Mouse (Mus musculus): Measurements from ENCODE around the gene Lingo1.

The Lingo1 gene

DNA sequence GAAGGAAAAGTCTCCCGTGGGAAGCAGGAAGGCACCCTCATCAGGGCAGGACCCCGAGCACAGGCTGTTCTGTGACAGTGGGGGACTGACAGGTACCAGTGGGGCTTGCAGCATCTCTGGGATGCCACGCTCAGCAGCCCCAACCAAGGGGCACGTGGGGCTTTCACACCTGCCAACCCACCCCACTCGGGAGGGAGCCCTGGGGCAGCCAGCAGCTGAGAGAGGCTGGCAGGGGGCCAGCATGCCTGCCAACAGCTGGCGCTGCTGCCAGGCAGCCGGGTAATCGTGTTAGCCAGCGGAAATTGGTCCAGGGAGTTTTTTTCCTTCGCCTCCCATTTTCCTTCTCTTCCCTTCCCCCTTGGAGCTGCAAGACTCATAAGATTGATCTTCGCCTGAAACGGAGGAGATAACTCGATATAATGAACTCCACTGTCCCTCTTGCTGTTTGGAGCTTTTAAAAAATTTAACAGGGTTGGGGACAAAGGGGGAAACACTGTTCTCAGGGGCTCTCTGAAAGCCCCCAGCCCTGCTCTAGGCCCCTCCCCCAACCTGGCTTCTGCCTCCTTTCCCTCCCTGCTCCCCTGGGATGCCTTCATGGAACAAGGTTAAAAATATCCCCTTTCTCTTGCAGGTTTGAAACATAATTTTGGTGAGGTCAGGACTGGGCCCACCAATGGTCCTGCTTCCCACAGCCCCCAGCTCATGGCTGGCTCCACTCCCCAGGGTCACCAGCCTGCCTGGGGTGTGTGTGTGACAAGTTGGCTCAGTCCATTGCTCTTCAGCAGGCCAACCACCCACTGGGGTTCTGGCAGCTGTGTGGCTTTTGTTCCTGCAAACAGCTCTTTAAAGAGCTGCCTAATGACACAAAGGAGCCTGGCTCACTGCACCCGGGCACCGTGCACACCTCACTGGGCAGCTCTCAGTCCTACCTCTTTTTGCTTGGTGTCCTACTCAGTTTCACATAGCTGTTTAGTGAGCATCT is 68.3 kb downstream of the Lingo1 start:
- DNase-seq (ENCODE audit: low read depth in 2 of 2, low spot score in 2 of 2), result no peak

DNA sequence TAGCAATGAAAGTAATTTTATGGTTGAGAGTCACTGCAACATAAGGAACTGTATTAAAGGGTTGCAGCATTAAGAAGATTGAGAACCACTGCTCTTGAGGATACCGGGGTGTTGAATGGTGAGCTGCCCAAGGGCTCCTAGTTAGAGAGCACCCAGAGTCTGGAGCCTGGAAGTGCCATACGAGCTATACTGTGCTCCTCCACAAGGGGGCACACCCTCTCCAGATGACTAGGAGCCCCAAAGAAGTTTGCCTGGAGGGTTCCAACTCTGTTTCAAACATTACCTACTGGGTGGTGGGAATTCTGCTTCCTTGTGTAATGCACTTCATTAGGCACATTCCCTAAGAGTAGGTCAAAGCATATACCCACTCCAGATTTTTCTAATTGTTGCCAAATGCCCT is 70.5 kb downstream of the Lingo1 start:
- no peak for DNase-seq (ENCODE audit: low read depth in 2 of 2, low spot score in 2 of 2)

DNA sequence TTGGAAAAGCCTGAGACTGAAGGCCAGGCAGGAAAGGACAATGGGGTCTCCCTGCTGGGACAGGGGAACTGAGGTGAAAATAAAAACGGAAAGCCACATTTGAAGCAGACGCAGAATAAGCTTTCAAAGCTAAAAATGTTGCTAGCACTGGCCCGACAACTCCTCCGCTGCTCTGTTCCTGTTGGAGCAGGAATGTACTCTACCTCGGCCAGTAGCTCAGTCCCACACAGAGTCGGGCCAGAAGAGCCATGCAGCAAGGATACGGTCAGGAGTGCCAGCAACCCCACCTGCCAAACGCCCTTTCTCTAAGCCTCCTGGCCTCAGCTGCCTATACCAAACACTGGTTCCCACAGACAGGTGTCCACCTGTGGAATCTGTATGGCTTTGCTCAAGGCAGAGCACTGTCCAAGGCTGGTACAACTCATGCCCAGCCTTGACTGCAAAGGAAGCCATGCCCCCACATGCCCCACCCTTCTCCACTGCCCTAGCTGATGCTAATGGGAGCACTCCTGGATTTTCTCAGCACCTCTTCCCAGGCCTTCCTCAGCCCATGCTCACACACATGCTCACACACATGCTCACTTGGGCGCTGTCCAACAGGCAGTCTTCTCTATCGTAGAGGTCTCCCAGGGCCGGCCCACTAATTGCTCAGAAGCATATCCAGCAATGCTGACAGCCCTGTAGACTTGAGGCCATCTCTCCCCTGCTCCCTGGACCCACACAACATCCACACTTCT is 74.0 kb downstream of the Lingo1 start:
- no peak for DNase-seq (ENCODE audit: low read depth in 2 of 2, low spot score in 2 of 2)

DNA sequence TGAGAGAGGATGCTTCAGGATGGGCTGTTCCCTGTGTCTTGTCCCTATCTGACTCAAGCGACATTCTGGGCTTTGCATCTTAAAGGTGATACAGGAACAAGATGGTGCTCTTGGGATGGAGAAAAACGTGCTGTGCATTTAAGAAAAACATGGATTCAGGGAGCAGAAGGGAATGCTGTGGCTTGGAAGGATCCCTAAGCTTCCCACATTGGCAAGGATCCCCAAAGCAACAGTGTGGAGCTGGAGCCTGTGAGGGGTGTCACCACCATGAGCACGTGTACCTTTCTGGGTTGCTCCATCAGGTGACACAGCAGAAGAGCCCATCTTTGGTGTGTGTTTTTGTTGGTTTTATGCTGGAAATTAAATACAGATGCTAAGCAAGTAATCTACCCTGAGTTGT is 77.3 kb downstream of the Lingo1 start:
- DNase-seq (ENCODE audit: low read depth in 2 of 2, low spot score in 2 of 2), result no peak

DNA sequence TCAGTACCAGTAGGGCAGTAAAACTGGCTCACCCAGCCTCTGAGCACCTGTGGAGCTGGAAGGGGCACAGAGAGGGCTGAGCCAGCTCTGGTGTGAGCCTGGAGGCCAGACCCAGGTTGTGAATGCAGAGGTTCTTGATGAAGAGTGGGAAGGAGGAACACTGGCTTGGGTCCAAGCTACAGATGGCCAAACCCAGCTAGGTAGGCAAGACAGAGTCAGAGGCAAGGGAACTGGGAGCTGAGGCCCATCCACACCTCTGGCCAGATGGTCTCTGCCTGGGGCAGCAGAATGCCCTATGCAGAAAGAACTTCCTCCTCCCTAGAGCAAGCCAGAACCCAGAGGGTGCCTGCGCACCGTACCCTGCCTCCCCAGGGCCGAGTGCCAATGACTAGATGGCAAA is 79.7 kb downstream of the Lingo1 start:
- DNase-seq (ENCODE audit: low read depth in 2 of 2, low spot score in 2 of 2), result no peak

DNA sequence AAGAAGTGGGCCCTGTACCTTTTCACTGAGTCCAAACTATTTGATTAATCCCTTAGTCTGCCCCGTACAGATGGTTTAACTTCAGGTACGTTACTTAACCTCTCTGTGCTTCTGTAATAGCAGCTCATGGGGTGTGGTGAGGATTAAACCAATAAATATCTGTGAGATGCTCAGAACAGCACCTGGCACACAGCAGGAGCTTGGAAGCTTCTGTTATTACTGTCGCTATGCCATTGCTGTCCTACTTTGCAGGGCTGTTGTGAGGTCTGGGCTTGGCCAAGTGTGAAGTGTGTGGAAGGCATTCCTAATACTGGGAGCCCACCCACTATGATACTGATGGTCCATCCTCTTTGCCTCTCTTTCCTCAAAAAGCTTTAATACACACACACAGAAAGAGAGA is 80.2 kb downstream of the Lingo1 start:
- no peak for DNase-seq (ENCODE audit: low read depth in 2 of 2, low spot score in 2 of 2)

DNA sequence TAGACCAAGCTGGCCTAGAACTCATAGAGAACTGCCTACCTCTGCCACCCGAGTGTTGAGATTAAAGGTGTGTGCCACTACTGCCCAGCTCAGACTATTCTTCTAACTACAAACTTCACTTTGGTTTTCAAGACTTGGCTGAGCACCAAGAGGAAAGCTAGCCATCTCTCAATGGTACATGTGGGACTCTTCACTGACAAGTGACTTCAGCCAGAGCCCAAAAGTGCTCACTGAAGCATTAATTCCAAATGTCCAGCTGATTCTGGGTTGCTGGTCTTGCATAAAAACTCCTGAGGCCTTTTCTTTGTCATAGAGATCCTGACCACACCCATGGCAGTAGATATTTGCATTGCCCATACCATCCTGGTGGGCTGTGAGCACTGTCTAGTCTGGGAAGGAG is 81.9 kb downstream of the Lingo1 start:
- DNase-seq (ENCODE audit: low read depth in 2 of 2, low spot score in 2 of 2), result no peak

DNA sequence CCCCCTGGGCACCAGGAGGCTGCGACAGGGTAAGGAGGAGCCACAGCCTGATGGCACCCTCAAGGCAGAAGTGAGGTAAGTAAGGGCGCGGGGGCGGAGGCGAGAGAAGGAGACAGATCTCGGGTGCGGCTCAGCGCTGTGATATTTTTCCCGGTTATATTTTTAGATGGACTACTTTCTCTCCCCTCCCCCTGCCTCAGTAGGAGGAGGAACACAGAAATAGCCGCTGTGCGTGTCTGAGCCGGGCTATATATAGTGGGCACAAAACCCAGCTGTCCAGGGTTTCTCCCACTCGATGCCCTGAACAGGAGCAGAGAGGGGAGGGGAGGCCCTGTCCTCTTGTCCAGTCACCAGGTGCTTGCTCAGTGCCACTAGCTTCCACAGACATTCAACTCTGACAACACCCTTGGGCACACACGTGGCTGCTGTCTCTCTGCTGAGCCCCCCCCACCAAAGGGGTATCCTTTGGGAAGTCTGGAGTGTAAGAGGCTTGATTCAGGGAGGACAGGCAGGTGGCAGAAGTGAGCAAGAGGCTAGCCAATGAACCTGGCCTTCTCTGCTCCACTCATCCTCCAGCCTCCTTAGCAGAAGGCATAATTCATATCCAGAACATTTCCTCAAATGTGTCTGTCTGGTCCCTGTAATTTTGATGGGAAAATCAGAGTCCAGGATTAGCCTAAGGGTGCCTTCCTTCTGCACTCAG is 83.5 kb downstream of the Lingo1 start:
- DNase-seq (ENCODE audit: low read depth in 2 of 2, low spot score in 2 of 2), result no peak

DNA sequence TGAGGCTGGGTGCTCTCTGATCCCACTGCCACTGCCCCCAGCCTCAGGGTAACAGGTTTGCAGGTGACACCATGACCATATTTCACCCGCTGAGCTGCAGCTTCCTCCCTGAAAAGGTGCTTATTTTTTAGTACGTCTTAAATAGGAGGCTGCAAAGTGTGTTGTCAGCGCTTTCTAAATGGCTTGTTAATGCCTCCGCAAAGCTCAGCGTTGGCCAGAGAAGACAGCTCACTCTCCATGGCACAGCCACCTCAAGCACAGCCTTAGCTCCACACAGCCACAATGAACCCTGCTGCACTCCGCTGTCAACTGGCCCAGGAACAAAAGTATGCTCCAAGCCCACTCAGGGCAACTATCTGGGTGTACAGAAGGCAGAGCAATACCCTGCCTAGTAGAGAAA is 85.3 kb downstream of the Lingo1 start:
- DNase-seq (ENCODE audit: low read depth in 2 of 2, low spot score in 2 of 2), result no peak

DNA sequence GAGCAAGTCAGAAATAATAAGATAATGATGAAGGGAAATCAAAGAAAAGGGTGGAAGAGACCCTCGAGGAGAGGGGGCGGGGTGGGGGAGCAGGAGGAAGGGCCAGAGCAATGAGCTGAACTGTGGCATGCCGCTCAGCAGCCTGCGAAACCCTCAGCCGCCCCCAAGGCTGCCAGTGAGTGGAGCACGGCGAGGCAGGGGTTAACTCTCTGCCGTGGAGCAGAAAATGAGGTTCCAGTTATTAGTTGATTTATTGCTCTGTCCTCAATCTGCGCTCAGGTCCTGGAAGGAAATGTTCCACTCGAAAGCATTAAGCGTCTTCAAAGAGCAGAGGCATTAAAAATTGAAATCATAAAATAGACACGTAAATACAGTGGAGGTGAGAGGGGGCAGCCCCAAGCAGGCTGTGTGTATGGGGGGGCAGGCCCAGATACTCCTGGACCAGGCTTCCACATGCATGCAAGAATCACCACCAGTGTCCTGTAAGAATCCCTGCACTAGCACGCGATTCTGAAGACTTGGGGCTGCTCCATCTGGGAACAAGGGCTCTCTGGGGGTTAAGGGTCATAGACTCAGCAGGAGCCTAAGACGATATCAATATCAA is 89.7 kb downstream of the Lingo1 start:
- no peak for DNase-seq (ENCODE audit: low read depth in 2 of 2, low spot score in 2 of 2)

DNA sequence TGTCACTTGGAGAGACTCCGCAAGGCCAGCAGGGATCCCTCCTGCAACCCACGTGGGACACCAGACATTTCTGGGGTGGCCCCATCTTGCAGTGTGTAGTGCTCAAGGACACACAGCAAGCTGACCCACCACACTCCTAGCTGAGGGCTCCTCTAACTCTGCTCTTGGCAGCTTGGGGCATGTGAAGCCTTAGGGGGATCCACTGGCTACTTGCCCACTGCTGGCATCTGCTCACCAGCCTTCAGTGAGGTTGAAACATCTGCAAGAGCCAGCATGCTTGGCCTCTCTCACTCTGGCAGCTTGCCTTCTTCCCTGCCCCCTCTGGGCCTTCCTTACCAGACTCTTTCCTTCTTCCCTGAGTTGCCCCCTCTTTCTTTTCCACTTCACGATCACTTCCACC is 94.9 kb downstream of the Lingo1 start:
- no peak for DNase-seq (ENCODE audit: low read depth in 2 of 2, low spot score in 2 of 2)

DNA sequence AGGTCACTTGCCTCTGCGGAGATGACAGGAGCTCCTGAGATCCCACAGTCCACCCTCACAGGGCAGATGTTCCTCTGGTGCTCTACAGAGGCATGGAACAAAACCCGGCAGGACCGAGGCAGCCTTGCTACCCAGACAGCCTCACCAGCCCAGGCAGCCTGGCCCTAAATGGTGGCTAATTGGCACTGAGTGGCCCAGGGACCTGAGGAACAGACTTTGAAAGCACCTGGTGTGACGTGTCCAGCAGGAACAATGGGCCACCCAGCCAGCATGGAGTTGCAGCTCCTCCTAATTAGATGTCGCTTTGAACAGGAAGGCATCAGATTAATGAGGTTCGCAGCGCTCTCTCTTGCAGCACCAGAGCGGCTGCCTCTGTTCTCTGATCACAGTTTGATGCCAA is 95.4 kb downstream of the Lingo1 start:
- DNase-seq (ENCODE audit: low read depth in 2 of 2, low spot score in 2 of 2), result no peak

DNA sequence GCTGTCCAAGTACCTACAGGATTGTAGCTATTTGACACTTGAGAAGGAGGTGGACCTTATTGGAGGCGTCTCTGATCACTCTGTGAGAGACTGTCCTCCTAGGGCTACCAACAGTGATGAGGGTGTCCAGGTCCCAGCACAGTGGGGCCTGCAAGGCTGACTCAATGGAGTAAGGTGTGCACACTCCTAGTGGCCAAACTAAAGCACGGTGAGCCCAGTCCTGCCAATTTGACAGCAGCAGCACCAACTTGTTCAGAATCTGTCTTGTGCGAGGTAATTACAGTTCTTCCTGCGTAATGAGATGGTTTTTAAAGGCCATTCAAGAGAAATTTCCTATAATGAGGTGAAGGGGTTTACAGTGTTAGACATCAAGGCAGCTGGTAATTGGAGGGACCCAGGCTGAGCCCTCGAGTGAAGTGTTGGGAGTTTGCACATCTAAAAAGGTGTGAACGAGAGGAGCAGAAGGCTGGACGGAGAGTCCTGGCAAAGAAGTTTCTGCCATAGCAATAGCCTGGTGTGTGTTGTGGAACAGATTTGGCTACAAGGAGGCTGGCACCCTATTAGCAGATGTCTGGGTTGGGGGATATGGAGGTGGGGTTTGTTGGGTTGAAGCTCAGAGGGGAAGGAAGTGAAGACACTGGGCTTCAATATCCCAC is 97.4 kb downstream of the Lingo1 start:
- no peak for DNase-seq (ENCODE audit: low read depth in 2 of 2, low spot score in 2 of 2)

DNA sequence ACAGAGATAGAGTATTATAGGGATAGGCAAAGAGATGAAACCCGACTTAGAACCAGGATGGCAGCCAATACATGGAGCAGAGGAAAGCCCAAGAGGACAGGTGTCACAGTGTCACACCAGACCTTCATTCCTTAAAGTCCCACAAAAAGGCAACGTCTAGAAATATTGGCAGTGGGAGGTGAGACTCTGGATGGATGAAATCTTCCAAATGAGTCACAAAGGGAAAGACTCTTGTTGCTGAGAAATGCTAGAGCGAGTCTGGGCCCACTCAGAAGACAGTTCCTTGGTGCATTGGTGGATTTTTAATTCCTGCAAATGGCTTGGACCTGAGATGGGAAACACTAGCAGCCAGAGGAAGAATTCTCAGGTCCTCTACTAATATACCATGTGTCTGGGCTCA is 102.2 kb downstream of the Lingo1 start:
- no peak for DNase-seq (ENCODE audit: low read depth in 2 of 2, low spot score in 2 of 2)

DNA sequence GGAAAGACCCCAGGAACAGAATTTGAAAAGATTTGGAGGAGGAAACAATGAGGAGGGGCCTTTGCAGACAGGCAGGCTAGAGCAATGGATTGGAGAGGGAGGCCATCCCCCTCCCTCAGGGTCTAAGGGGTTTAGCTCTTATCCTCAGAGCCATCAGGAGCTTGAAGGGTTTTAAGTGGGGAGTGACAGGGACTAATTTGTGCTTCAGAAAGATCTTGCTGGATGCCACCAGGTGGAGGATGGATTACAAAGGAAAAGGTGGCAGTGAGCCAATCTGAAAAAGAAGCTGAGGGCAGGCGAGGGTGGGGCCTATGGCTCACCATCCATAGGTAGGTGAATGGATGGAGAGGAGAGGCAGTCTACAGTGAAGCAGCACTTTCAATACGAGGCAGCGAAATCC is 105.0 kb downstream of the Lingo1 start:
- no peak for DNase-seq (ENCODE audit: low read depth in 2 of 2, low spot score in 2 of 2)

DNA sequence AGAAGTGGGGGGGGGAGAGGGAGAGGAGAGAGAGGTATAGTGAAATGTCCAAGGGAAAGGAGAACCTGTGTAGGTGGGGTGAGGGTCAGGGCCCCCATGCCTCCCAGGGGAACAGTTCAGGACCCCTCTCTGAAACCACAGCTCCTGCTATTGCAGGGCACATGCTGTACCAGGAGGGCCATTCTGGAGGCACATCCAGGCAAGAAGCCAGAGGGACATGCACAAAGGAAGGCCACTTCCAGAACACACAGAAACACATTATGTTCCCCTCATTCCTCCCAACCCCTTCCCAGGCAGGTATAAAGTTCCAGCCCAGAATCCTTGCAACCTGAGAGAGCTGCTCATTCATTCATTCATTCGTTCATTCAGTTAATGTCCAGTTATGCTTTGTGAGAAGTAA is 105.6 kb downstream of the Lingo1 start:
- no peak for DNase-seq (ENCODE audit: low read depth in 2 of 2, low spot score in 2 of 2)

DNA sequence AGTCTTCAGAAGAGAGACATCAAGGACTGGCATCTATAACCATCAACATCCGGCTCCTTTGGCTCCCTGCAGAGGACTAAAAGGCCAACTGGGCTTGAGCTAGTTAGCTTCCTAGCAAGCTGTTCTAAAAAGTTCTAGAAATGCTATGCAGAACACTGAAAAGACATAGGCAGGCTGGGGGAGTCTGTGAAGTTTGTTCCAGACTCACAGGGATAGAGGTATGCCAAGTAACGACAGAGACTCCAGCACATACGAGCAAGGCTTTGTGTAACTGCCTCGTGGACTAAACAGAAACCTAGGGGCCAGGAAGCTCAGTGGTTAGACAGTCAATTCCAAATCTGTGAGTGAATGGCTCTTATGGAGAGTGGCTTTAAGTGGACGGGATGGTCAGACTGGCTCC is 108.8 kb downstream of the Lingo1 start:
- no peak for DNase-seq (ENCODE audit: low read depth in 2 of 2, low spot score in 2 of 2)

DNA sequence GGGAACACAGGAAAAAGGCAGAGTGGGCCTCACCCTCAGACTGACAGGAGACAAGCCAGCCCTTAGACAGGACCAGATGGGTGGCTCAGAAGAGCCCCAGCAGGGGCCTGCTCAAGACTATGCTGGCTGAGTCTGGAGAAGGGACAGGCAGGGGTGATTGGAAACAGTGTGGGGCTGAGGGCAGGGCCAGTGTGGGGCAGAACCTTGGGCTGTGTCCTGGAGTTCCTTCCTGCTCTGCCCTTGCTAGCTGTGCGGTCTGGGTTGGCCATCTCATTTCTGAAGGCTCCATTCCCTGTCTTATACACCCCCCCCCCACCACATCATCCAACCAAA is 109.2 kb downstream of the Lingo1 start:
- no peak for DNase-seq (ENCODE audit: low read depth in 2 of 2, low spot score in 2 of 2)

DNA sequence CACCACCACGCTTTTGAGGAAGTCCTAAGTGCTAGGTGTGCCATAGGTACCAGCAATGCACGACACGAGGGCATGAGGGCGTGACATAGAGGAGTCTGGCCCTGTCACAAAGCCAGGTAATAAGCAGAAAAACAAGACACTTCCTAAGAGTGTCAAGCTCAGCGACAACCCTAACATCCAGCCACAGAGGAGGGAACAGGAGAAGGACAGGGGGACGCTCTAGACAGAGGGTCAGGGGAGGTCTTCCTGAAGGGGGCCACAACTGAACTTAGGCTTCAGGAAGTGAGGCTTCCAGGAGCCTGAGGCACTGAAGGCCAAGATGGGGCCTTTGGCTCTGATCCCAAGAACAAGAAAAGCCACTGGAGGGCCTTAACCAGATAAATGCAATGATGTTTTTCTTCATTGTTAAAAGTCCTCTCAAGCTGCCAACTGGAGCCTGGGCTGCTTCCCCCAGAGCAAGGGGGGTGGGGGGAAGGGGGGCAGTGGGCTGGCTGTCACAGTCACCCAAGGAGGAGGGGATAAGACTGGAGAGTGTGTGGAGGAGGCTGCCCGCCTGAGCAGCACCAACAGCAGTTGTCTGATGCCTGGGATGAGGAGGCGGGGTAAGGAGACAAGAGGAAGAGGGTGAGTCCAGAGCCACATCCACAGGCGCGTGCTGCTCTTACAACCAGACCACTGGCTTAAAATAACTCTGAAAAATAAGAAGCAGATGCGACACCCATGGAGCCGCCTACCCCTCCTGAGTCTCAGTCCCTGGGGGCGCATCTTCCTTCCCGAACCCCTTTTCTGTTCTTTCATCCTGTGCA is 109.7 kb downstream of the Lingo1 start:
- no peak for DNase-seq (ENCODE audit: low read depth in 2 of 2, low spot score in 2 of 2)

DNA sequence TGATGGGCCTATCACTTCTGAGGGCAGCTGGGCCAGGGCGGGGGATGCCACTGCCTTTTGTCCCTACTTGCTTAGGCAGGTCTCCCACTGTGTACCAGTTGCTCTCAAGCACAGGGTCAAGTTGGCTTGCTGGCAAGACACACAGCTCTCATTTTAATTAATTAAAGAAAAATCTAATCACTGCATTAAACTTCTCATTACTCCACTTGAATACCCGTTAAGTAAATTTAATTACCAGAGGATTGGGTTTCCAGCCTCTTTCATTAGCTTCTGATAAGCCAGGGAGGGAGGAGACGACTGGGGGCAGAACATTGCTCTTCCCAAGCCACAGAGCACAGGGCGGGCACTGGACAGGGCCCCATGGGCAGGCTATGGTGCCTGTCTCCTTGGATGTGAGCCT is 113.4 kb downstream of the Lingo1 start:
- no peak for DNase-seq (ENCODE audit: low read depth in 2 of 2, low spot score in 2 of 2)

Data from CD8-positive naive resting alpha-beta T cell, adult 2 months (primary cell).